Mouse (Mus musculus): Measurements from ENCODE around the gene Apobec3.
"Not testable (repeated sequence)": the region's sequence is repeated elsewhere in the genome, so short reads cannot be mapped to it uniquely, and the experiment has no call there.

Apobec3 gene

DNA sequence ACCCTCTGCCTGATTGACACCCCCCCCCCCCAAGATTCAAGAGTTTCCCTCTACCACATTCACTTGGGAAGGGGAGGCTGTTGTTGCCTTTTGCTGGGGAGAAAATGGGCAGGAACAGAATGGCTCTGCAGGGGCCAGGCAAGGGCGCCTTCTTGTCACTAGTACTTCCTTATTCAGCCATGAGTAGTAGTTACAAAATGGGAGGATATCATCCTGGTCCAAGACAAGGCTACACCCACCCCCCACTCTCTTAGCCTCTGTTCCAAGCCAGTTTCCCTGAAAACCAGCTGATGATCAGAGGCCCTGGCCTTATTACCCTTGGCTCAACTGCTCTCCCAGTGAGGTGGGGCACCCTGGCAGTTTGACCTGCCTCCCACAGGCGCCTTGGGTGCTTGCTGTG is 37.3 kb downstream of the Apobec3 start:
- DNase-seq: no peak

DNA sequence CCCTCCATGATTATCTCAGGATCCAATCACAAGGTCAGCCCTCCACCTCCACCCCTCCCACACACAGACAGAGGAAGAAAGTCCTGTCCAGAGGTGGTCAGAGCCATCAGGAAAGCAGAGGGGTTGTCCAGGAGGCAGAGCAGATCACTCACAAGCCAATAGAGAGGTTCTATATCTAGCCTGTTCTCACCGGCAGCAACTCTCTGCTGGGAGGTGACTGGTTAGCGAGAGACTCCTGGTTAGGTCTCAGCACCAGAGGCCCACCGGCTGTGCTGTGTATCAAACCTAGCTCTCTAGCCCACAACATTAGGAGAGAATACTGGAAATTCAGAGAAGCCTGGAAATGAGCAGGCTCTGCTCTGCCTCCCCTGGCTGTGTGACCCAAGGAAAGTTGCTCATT is 38.3 kb downstream of the Apobec3 start:
- DNase-seq: no peak

DNA sequence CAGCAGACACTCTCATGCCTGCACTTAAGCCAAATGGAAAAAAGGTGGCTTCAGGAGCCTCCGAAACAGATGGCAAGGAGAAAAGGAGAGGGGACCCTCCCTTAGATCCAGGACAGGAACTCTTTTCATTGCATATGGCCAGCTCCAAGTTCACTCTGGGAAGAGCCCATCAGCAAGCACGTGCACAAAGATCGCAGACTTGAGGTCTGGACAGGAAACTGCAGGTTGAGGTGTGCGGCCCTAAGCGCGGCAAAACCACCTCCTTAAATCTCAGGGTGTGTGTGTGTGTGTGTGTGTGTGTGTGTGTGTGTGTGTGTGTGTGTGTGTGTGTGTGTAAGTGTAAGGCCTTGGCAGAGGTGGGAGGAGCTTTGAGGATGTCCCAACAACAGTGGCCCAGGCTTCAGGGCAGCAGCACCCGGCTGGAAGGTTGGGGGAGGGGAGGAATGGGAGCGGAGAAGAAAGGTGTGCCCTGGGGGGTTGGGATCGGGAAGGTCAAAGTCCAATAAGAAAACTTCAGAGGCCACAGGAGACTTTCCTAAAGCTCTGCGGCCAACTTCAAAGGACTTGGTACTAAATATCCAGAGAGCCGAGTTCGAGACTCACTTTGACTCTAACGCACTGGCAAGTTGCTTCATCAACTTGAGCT is 40.2 kb downstream of the Apobec3 start:
- no peak for DNase-seq

DNA sequence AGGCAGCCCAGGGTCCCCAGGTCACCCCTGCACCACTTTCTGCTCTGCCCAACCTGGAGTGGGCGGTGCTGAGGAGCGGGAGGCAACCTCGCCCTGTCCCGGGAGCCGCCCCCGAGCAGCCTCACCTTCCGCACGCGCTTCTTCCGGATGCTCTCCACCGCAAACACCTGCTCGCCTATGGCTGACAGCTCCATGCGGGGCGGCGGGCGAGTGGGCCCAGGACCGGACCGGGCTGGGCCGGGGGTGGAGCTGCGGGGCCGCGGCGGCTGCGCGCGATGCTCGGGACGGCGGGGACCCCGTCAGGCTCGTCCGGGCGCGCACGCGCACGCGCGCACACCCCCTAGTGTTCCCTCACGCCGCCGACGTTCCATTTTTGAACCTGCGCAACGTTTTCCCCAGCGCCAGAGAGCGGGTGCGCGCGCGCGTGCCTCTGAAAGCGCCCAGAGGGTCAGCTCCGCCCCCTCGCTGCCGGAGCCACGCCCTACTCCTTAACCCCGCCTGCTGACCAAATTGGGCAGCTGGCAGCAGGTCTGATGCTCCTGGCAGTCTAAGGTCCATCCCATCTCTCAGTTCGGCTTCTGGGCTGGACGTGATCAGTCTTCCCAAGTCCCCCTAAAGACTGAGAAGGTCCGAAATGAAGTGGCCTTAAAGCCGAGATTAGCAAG is 41.0 kb downstream of the Apobec3 start:
- DNase-seq: peak; percentile 94

DNA sequence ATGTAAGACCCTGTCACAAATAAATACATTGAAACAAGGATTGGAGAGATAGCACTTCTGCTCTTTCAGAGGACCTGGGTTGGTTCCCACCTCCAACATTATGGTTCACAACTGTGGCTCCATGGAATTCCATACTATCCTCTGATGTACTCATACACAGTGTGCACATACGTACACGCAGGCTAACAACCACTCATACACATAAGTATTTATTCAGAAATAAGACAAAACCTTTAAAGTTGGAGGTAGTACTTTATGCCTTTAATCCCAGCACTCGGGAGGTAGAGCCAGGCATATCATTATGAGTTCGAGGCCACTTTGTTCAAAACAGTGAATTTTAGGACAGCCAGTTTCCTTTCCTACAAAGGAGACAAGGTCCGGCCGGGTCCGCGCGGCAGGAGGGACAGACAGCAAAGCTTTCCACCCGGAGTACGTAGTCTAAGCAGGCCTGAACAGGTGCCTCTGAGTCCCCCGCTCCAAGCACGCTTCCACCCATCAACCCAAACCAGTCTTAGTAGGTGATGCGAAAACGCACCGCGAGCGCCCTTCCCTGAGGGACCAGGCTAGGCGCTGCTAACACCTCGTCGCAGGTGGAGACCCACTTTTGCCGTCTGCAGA is 41.7 kb downstream of the Apobec3 start:
- no peak for DNase-seq

DNA sequence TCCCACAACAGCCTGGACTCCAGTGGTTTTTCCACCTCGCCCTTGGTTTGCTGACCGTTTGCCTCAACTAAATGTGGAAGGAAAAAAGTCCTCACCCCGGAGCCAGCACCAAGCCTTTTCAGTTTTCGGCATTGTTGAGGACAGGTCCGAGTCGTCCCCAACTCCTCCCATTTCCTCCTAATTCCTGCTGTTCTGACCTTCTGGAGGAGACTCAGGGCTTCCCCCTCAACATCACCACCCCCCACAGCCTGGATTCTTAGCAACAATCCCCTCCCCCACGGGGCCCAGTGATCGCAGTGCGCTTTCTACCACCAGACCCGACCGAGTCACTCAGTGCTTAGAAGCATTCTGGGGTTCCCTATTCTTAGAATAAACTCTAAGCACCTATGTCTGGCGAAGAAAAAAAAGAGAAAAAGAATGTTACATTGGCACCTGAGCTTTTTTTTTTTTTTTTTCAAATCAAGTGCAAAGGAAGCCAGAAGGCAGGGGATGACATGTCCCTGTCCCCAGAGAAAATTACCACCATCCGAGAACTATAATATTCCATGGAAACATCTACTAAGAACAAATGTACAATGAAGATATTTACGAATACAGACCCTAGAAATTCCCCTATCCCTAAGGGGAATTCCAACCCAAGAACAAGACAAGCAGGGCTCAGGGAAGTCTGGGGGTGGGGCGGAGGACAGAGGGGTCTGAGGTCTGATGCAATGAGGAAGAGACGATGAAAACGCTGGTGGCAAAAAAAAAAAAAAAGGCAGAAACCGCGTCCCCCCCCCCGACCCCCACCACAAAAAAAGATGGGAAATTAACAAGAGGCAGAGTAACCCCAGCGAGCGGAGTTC is 42.4 kb downstream of the Apobec3 start:
- no peak for DNase-seq

DNA sequence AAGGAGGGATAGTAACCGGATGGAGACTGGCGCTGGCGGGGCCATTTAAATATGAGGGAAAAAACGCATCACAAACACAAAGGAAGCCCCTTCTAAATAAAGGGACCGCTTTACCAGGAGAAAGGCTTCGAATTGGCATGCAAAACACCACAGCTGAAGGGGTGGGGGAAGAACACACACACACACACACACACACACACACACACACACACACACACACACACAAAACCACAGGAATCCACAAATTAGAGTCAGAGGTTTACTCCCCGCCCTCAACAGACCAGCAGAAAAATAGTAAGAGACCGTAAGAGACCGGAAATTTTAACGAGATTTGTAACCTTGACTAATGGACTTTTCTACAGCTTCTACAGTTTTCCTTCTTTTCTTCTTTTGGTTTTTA is 43.3 kb downstream of the Apobec3 start:
- no peak for DNase-seq

DNA sequence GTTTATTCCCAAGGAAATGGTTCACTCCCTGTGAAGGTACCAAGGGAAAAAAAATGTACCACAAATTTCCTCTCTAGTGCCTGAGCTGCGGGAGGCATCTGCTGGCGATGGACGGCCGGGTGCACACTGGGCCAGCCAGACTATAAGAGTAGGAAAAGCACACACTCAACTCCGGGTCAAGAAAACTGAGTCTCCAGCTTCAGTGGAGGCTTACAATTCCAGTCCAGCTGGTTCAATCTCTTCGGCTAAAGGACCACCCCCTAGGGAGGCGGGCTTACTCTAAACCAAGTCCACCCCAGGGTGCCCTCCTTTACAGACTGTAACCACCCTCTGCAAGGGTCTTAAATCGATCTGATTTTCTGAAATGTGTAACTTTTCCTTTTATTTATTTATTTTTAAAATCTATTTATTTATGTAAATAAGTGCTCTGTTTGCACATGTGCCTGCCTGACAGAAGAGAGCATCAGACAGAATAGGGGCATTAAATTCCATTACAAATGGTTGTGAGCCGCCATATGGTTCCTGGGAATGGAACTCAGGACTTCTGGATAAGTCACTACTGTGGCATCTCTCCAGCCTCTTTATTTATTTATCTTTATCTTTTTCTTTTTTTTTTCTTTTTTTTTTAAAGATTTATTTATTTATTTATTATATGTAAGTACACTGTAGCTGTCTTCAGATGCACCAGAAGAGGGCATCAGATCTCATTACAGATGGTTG is 44.4 kb downstream of the Apobec3 start:
- no peak for DNase-seq

DNA sequence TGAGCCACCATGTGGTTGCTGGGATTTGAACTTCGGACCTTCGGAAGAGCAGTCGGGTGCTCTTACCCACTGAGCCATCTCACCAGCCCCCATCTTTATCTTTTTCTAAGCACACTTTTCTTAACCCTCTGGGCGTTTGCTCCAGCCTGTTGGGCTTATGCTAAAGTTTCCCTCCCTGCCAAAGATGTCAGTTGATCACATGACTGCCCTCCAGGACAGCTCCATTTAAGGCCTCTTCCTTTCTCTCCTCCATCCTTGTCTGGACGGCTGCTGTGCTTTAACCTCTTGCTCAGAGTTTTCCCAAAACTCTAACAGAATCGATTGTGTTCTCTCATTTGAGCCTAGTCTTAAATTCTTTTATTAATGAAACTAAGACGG is 44.9 kb downstream of the Apobec3 start:
- no peak for DNase-seq

DNA sequence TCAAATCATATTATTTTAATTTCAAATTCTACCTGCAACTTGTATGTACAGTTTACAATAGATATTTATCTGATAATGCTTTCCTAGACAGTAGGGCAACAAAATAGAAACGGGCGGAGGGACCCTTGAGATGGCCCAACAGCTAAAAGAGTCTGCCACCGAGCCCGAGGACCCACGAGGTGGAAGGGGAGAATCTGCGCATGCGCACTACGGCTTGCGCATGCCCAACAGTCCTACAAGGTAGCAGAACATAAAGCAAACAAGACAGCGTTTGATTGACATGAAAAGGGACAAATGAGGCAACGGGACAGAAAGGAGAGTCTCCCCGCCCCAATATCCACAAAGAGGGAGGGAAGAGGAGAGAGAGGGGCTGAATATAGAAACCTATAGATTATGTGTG is 47.6 kb downstream of the Apobec3 start:
- no peak for DNase-seq

DNA sequence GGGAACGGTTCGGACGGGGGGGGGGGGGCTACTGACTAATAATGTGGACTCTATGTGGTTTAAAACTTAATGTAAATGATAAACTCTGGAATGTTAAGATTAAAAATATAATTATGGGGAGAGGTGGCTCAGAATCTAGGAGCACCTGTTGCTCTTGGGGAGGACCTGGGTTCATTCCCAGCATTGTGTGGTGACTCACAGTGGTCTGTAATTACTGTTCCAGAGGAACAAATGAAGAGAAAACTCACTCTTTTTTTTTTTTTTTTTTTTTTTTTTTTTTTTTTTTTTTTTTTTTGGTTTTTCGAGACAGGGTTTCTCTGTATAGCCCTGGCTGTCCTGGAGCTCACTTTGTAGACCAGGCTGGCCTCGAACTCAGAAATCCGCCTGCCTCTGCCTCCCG is 48.0 kb downstream of the Apobec3 start:
- DNase-seq: not testable (repeated sequence)

DNA sequence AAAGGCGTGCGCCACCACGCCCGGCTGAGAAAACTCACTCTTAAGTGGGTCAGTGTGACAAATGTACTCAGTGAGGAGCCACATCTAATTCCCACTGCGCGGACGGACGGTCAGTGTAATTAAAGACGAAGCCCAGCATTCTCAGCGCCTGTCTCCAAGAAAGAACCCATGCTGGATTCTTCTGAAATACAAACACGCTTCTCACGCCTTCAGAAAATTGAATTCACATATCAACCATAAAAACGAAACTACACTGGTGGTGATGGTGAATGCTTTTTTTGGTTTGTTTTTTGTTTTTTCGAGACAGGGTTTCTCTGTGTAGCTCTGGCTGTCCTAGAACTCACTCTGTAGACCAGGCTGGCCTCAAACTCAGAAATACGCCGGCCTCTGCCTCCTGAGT is 48.5 kb downstream of the Apobec3 start:
- no peak for DNase-seq

DNA sequence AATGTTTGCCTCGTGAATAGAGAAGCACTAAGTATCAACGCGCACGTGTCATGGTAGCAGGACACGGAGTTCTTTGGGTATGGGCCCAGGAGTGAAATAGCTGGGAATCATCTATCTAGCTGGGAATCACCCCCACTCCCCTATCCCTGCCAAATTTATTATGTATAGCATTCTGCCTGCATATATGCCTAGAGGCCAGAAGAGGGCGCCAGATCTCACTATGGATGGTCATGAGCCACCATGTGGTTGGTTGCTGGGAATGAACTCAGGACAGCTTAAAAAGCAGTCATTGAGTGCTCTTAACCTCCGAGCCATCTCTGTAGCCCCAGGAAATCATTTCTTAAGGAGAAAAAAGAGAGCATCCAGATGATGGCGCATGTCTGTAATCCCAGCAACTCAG is 49.5 kb downstream of the Apobec3 start:
- DNase-seq: no peak

DNA sequence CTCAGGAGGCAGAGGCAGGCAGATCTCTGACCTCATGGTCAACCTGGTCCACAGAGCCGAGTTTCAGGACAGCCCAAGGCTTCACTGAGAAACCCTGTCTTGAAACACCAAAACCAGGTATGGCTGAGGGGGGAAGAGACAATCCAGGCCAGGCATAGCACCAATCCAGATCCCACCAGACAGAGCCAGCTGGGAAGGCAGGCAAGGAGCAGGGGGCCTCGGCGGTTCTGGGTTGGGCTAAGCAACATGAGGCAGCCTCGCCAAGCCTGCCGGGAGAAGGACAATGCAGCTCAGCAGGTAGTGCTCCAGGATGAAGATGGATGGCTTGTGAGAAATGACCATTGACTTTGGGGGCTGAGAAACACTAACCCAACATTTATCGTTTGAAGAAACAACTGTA is 51.1 kb downstream of the Apobec3 start:
- DNase-seq: no peak

DNA sequence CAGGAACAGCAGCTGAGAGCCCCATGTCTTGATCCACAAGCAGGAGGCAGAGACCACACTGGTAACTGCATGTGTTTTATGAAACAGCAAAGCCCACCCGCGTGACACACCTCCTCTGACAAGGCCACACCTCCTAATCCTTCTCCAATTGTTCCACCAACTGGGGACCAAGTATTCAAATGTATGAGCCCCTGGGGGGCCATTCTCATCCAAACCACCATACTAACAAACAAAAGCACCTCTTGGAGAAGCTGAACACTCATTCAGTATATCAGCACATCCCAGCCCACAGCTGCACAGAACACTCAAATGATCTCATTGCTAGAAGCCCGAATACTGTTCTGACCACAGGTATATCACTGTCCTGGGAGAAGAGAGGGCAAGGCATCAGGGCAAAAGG is 52.1 kb downstream of the Apobec3 start:
- no peak for DNase-seq

DNA sequence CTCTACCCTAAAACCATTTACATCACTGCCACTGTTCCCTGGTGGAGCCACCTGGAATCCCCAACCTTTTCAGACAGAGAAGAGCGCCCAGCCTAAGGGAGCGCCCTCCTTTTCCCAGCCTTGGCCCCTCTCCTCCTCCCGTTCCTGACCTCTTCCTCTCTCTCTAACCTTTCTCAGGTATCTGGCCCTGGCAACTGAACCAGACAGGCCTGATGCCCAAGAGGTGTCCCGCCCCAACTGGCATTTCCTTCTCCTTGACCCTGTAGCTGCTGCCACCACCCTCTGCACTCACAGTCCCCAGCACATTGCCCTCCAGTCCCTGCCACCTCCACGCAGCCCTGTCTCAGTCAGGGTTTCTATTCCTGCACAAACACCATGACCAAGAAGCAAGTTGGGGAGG is 53.5 kb downstream of the Apobec3 start:
- no peak for DNase-seq

DNA sequence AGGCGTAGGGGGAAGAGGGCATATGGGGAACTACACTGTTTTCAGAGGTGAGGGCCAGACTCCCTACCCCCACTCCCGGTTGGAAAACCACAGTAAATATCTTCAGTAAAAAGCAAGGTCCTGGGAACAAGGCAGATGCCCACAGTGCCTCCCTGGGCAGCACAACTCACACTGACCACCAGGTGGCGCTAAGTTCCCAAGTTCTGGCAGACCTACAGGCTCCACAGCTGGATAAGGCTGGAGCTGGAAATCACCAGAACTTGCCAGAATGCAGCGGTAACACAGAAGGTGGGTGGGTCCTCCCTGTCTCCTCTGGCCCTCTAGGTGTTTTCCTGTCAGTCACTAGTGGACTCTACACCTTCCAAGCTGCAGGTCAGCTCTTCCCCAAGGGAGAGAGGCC is 54.6 kb downstream of the Apobec3 start:
- peak; percentile 74 for DNase-seq

DNA sequence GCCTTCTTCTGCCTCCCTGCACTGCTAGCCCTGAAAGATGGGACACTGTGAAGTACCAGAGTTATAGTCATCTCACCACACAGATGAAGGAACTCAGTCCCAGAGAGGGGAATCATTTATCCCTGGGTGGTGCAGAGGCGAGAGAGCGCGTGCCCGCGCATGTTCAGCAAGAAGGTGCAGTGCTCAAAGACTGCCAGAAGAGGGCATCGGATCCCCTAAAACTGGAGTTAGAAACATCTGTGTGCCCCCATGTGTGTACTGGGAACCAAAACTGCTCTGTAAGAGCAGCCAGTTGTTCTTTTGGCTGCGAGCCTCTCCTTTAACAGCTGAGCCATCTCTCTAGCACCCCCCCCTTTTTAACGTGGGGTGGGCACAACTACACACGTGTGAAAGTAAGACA is 55.3 kb downstream of the Apobec3 start:
- no peak for DNase-seq

DNA sequence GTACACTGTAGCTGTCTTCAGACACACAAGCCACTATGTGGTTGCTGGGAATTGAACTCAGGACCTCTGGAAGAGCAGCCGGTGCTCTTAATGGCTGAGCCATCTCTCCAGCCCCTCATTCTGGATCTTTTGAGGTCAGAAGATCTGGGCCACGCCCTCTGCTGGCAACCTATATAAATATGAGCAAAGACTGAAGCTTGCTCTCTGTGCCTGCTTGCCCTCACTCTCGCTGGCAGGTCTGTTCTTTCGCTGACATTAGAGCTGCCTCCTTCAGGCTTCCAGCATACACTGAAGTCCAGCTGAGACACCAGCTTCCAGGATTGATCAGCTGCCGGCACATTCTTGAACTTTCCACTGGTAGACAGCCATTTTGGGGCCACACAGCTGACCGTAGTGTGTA is 56.2 kb downstream of the Apobec3 start:
- DNase-seq: no peak

DNA sequence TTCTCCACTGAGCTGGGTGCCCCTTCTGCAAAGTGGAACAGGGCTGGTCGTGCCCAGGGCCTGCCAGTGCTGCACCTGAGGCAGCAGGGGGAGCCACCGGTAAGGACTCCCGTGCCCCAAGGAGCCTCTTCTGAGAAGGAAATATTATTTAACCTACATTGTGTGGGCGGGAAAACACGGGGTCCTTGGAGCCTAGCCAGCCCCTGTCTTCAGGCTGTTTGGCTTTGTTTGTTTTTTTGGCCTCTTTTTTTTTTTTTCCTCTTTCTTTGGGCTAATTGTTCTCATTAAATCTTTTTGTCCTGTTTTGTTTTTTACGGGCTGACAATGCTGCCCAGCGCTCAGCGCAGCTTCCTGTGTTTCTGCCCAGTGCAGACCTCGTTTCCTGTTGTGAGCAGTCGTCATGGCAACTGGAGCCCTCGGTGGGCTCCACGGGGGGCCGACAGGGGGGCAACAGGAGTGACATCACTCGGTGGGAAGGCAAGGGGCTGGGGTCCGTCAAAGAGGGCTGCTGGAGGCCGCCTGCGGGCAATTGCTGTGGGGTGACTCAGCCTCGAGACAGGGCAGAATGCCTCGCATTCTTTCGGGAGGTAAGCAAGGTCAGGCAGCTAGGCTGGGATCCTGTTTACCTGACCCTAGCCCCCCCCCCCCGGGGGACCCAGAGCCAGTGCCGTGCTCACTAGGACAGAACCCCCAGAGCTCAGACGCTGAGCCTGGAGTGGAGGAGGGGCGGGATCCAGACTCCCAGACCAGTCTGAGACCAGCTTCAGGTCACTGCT is 59.0 kb downstream of the Apobec3 start:
- DNase-seq: peak; percentile 70

DNA sequence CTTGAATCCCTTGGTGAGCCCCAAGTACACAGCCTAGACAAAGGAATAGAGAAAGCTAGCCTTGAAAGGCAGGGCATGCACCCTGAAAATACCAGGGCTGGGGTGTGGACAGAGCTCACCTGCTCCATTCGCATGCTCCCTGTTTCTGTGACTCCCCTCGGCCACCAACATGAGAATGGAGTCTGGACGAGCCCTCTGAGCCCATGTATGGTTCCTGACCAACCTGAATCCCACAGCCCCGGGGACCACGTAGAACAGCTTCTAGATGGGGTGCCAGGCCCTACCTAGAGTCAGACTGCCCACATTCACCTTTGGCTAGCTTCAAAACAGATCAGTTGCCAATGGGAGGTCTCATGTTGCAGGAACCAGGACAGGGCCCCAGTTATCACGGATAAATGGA is 59.8 kb downstream of the Apobec3 start:
- DNase-seq: no peak
